Comparison of ENCODE assay signal across 8 mouse cellular contexts in the genomic region with DNA sequence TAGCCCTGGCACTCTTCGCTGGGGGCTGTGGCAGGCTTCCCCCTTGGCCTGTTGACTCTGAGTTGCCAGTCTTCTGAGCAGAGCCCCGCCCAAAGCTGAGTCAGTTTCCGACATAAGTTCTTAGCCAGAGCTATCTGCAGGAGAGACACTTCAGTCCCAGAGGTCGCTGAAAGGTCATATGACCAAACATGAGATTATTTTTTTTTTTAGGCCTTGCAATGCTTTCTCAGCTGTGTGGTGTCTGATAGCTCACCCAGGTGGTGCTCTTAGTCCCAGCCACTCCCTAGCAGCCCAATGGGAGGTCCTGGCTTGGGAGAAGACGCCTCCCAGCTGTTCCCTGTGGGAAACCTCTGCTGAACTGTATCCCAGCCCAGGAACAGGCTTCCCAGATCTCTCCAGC. TPM values are rescaled to one million over a fixed set of nuclear protein-coding genes. Genes with fewer than 3 reads are reported as not detected.
DNase-seq lines count a peak whose midpoint lies in the region; ATAC-seq and TF ChIP-seq lines count a peak whose summit lies in the region.

No protein-coding gene starts in this region.

- H3K36me3 ChIP-seq in heart, postnatal 0 days (replicated peaks; ENCODE audit: control insufficient read depth, insufficient read depth, low read length), result peaks cover 23% of the 10 kb centered on the region
- peaks cover 77% of the 10 kb centered on the region for H3K36me3 ChIP-seq in limb, embryonic 12.5 days
- H3K36me3 ChIP-seq in neural tube, embryonic 15.5 days, result peaks cover 23% of the 10 kb centered on the region

- H3K4me2 ChIP-seq in heart, postnatal 0 days (ENCODE audit: low read depth, low read length), result no peak overlapping the region
- H3K4me2 ChIP-seq in limb, embryonic 12.5 days, result no peak overlapping the region
- H3K4me2 ChIP-seq in neural tube, embryonic 15.5 days, result no peak overlapping the region

- H3K27ac ChIP-seq in left cerebral cortex, adult 2 months, result peak overlapping the region; percentile 78
- H3K27ac ChIP-seq in heart, postnatal 0 days (ENCODE audit: low read depth), result peak overlapping the region; percentile 83
- H3K27ac ChIP-seq in limb, embryonic 12.5 days, result peak overlapping the region; percentile 50; the same call in 1 of the 2 replicates
- H3K27ac ChIP-seq in neural tube, embryonic 15.5 days (replicated peaks), result peak overlapping the region; percentile 63; the same call in 1 of the 2 replicates

- no peaks in the 10 kb centered on the region for H3K9me3 ChIP-seq in heart, postnatal 0 days (replicated peaks; ENCODE audit: control insufficient read depth, low read length)
- no peaks in the 10 kb centered on the region for H3K9me3 ChIP-seq in limb, embryonic 12.5 days
- H3K9me3 ChIP-seq in neural tube, embryonic 15.5 days (replicated peaks), result no peaks in the 10 kb centered on the region

- TF ChIP-seq EP300 in heart, postnatal 0 days (IDR thresholded peaks at IDR 0.05; ENCODE audit: low read depth), result no peak

- H3K4me1 ChIP-seq in heart, postnatal 0 days (ENCODE audit: control insufficient read depth, insufficient read depth), result peaks cover 56% of the 10 kb centered on the region
- H3K4me1 ChIP-seq in limb, embryonic 12.5 days (replicated peaks), result peaks cover 32% of the 10 kb centered on the region
- peaks cover 44% of the 10 kb centered on the region for H3K4me1 ChIP-seq in neural tube, embryonic 15.5 days

- peak; percentile 62 for ATAC-seq in common myeloid progenitor, adult 5-6 weeks (replicated peaks; ENCODE audit: low read depth, poor library complexity, severe bottlenecking)
- peak; percentile 53 for ATAC-seq in heart, postnatal 0 days (ENCODE audit: insufficient read depth, low read depth)
- ATAC-seq in limb, embryonic 12.5 days (ENCODE audit: insufficient number of reproducible peaks, insufficient read depth, low FRiP score, low TSS enrichment, low read depth), result no peak
- no peak for ATAC-seq in neural tube, embryonic 15.5 days (ENCODE audit: low FRiP score)

- peak overlapping the region; percentile 35 for H3K9ac ChIP-seq in heart, postnatal 0 days (replicated peaks; ENCODE audit: low read depth, low read length)
- no peak overlapping the region for H3K9ac ChIP-seq in limb, embryonic 12.5 days (replicated peaks)
- no peak overlapping the region for H3K9ac ChIP-seq in neural tube, embryonic 15.5 days (replicated peaks)

- intact Hi-C loops in left cerebral cortex, adult 2 months (cut with DNase I), result no loop called here
- intact Hi-C loops in left cerebral cortex, postnatal 25 days (cut with DNase I), result no loop called here

- no peak for TF ChIP-seq CTCF in left cerebral cortex, adult 2 months (IDR thresholded peaks at IDR 0.05)
- no peak for TF ChIP-seq CTCF in heart, postnatal 0 days (IDR thresholded peaks at IDR 0.05; ENCODE audit: low read depth)

- DNase-seq in left cerebral cortex, adult 2 months (ENCODE audit: extremely low spot score in 1 of 2, low spot score in 2 of 2), result no peak
- DNase-seq in left cerebral cortex, postnatal 25 days (ENCODE audit: low spot score in 2 of 2), result no peak
- peak; percentile 79 for DNase-seq in heart, postnatal 0 days (ENCODE audit: low spot score)
- DNase-seq in frontal cortex, postnatal 10 days (ENCODE audit: low spot score in 2 of 2), result no peak
- DNase-seq in urinary bladder, adult 2 months (ENCODE audit: low spot score), result no peak

- 16% methylated on average over 5 of the region's 5 CpGs for WGBS in heart, postnatal 0 days
- 78% methylated on average over 5 of the region's 5 CpGs for WGBS in limb, embryonic 12.5 days
- WGBS in neural tube, embryonic 15.5 days, result 73% methylated on average over 5 of the region's 5 CpGs

- H3K27me3 ChIP-seq in heart, postnatal 0 days (ENCODE audit: control insufficient read depth, insufficient read depth, low read length), result no peaks in the 10 kb centered on the region
- H3K27me3 ChIP-seq in limb, embryonic 12.5 days, result no peaks in the 10 kb centered on the region
- no peaks in the 10 kb centered on the region for H3K27me3 ChIP-seq in neural tube, embryonic 15.5 days (replicated peaks)

- no peak overlapping the region for H3K4me3 ChIP-seq in left cerebral cortex, adult 2 months
- no peak overlapping the region for H3K4me3 ChIP-seq in heart, postnatal 0 days (ENCODE audit: low read depth, low read length)
- no peak overlapping the region for H3K4me3 ChIP-seq in limb, embryonic 12.5 days (replicated peaks)
- no peak overlapping the region for H3K4me3 ChIP-seq in neural tube, embryonic 15.5 days (replicated peaks)

RNA-seq across cellular contexts. Expression of a gene that starts 22.7 kb away (rescaled TPM):
- 100 to 1,000 TPM; 114 to 121 TPM for total RNA-seq in left cerebral cortex, adult 2 months (2021)
- 100 to 1,000 TPM; 114 to 116 TPM for total RNA-seq in left cerebral cortex, postnatal 25 days (2021)
- total RNA-seq in common myeloid progenitor, adult 5-6 weeks (2017), result 17.7 and 30.3 TPM in 2 replicates
- 35.9 and 48.3 TPM in 2 replicates for total RNA-seq in heart, postnatal 0 days (2014; rRNA removed; ENCODE audit: low replicate concordance)
- polyA plus RNA-seq in heart, postnatal 0 days (2015; fragmentation: Nextera tagmentation; extraction: Ambion mirVana), result 14.3 and 14.6 TPM in 2 replicates
- polyA plus RNA-seq in limb, embryonic 12.5 days (2016; fragmentation: Nextera tagmentation; extraction: Ambion mirVana), result 17.3 and 21.5 TPM in 2 replicates
- polyA plus RNA-seq in neural tube, embryonic 15.5 days (2015; fragmentation: Nextera tagmentation; extraction: Ambion mirVana), result 23.5 and 25.5 TPM in 2 replicates
- 17.2 and 25.2 TPM in 2 replicates for polyA plus RNA-seq in urinary bladder, adult 2 months (2012; rRNA removed)

Comparison
In these comparisons a context has a peak if more than half of its experiments do, and no peak if none do; other contexts are left out.
1. ATAC-seq: peak in common myeloid progenitor, adult 5-6 weeks (single experiment) and heart, postnatal 0 days (single experiment); none in limb, embryonic 12.5 days (single experiment) and neural tube, embryonic 15.5 days (single experiment).
2. Peak in every context shown above with its lines, with median percentiles within 50 percentile points of each other: H3K27ac ChIP-seq.